Mouse (Mus musculus) MEL-GATA-1-ER (cell line): ENCODE results near the gene Fam83b.
A peak's percentile ranks its signal among the peaks of the same experiment; 100 is the strongest.

ENCODE experiments used
- DNase-seq: peaks from one replicate; pipeline ENCODE4 v3.0.0-alpha.2; 2012; ENCODE audit warnings: low read depth; ENCODE audit errors: extremely low read depth

Gene Fam83b

DNA sequence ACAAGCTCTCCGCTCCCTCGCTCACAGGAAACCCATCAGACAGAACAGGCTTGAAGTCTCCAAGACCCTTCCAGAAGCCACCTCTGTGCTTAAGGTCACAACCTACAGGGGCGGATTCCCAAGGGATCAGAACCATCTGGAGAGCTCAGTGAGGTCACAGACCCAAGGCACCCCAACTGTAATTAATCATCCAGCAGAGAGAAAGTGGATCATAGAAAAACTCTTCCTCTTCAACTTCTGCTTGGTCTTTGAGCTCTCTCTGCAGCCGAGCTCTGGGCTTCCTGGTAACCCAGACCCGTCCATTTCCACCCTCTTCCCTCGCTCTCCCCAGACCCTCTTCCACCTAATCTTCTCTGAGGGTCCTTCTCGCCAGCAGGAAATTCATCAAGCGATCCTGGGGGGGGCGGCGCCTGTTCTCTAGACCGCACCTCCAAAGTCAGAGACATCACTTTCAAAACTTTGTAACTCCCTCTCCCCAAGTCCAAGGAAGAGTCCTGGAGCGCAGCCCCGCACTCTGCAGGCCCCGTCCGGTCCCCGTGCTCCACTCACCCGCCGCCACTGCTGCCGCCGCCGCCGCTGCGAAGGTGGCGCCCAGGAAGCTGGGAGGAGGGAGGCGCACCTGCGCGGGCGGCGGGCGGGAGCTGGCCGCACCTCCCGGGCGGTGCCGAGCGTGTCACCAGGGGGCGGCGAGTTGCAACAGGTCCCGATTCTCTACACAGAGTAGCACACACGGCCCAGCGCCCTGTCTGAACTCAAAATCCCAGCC is at the start of gene Fam83b:
Gene Fam83b (minus strand): TSS at position 602 of the 766 bp plus-strand sequence.
- DNase-seq = no peak

DNA sequence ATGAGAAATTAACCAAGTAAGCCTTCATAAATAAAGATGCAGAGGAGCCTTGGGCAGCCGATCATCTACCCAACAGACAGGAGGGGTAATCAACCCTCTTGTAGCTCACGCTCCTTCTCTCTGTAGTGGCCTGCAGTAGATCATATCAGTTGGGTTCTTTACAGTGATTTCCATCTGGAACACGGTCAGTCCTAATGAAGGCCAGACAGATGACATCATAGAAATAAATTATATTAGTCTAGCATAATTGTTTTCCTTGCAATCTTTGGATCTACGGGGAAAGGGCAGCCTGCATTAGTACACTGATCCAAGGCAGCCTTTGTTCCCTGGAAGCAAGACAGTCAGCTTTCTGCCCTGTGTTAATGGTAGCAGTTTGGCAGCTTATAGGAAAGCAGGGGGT is 47.2 kb upstream of the Fam83b start:
- no peak for DNase-seq

DNA sequence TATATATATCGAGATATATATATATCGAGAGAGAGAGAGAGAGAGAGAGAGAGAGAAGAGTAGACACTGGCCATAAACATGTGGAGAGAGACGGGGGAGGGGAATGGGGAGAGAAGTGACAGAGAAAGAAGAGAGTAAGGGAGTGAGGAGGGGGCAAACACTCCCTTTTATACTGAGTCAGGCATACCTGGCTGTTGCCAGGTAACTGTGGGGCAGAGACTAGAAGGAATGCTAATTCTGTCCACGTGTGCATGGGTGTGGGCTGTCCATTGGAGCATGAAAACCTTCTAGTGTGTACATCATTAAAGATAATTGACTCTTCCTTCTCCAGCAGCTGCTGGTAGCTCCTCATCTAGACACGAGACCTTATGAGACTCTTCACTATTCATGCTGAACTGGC is 36.8 kb upstream of the Fam83b start:
- no peak for DNase-seq

DNA sequence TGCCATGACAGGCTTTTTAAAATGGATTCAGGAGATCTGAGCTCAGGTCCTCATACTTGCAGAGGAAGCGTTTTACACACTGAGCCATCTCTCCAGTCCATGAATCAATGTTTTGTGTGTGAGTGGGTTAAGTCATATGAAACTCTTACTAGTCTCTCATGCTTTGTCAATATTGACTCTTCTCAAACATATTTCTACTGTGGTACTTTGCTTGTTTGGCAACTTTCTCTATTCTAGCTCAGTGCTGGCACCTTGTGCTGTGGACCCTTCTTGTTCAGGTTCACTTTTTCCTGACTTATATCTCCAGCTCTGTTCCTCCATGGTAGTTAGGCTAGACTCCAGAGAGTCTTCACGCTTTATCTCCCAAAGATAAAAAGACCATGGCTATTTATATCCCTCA is 36.0 kb upstream of the Fam83b start:
- DNase-seq = no peak

DNA sequence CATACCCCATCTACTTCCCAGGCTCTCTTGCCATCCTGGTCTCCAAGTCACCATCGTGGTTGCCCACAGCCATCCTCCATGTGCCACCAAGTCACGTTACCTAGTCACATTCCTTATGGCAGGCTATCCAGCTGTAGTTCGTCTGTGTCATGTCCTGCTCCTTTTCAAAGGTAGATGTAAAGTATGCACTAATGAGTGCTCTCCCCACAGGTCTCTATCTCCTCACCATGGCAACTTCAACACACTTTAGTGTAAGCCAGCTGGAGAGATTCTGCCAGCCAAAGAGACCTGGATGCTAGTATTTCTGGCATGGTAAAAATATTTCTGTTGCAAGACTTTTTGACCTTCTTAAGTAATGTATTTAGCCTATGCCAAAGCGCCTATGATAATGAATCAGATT is 30.5 kb upstream of the Fam83b start:
- no peak for DNase-seq

DNA sequence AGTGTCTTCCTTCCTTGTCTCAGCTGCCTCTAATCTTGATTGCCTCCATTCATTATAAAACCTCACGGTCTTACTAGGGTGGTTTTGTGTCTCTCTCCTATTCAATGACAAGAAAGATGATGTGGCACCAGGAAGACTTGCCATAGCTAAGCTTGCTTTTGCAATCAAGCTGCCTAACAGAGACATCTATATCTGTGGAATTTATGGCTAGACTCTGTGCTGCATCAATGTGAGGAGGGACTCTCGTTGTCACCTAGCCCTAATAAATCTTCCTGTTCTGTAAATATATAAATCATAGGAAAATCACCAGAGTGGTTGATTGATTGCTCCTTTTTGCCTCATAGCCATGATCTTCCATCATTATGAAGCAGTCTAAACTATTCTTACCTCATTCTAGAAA is 26.9 kb upstream of the Fam83b start:
- DNase-seq = no peak

DNA sequence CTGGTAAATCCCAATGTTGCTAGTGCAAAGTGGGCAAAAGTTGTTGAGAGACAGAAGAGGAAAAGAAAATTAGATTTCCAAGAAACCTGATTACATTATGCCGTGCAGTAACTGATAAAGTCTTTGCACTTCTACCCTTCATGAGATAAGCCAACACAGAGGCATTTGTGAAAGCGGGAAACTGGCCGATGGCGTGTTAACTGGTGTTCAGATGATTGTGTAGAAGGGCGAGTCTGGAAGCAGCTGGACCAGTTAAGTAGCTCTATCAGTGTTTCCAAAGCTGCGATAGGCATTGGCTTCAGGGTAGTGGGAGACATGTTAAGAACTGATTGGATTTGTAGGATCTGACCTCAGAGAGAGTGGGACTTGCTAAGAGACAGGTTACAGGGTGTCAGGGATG is 17.0 kb upstream of the Fam83b start:
- no peak for DNase-seq

DNA sequence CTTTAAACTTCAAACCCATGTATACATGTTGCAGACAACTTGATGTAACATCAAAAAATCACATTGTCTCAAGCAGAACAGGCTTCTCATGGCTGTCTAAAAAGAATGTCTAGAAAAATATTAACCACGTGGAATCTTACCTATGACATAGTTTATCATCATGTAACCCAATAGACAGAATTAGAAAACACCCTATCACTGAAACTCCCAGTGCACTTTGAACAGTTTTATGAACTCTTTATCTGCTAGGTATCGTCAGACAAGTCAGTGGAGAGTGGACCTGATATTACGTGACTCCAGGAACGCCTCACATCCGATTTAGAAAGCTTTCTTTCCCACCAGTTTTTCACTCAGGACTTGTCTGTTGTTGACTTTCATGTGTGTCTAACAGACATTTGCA is 15.1 kb upstream of the Fam83b start:
- DNase-seq = no peak

DNA sequence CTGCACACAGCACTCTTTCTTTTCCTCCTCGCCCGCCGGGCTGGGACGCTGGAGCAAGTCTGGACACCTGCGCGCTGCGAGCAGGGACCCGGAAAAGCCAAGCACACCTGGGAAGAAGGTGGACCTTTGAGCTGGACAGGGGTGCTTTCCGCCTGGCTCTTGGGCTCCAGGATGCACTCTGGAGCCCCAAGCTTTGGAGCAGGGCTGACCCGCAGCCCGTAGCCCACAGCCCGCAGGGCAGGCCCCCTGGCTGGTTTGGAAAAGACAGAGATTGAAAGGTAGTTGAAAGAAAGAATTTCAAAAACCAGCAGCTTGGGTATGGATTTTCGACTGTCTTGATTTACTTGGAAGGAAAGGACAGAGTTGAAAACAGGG is 352 bp upstream of the Fam83b start:
- no peak for DNase-seq

DNA sequence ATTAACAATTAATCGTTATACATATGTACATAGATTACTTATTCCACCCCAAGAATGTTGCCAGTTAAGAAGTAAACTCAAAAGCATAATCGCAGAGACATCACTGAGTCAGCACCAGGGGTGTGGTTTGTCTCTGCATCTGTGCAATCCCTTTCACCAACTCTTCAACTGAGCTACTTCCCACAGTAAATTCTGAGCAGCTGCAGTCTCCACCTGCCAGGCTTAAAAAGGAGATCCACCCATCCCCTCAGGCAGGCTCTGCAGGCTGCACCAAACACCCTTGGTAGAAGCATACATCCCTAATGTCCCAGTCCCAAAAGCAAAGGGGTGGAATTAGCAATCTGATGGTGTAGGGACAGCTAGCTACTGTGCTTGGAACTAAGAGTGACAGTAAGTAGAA is 1.3 kb downstream of the Fam83b start:
- no peak for DNase-seq

DNA sequence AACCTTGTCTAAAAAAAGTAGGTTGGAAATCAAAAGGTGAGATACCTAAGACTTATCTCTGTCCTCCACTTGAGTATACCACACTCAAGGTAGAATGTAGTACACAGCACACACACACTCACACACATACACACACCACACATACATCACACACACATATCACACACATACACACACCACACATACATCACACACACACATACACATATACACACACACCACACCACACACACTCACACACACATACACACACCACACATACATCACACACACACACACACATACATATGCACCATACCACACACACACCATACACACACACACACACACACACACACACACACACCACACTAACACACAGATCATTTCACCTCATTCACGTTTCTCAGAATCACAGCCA is 2.8 kb downstream of the Fam83b start:
- DNase-seq = no peak

DNA sequence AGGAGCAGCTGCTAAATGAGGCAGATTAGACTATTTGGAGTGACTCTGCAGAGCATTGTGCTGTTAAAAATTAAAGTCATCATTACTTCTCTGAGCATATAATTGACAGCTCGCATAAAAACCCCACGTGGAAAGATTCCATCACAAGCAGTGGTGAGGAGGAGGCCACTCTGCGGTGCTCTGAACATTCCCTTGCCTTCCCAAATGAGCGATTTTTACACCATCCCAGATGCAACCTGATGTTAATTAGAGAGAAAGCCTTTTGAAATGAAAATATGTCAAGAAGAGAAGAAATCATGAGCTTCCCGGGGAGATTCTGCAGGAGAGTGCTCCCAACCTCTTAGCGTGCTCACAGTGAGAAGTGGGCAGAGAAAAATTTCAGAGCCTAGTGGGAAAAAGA is 4.1 kb downstream of the Fam83b start:
- DNase-seq = no peak

DNA sequence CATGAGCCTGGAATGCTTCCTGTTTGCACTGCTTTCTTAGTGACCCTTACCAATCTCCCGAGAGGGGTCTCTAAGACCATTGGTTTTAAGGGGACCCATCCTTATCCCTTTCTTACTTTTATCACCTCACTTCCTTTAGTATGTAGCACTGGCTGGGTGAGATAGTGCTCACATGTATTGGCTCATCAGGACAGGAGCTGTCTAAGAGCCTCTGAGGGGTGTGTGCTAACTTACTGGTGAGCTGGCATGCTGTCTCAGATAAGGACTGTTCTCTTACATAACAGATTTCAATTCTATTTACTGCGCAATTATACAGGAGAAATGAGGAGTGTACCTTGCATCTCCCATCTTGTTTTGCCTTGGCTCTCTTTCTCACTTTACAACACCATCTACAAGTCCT is 7.7 kb downstream of the Fam83b start:
- DNase-seq = peak; percentile 29

DNA sequence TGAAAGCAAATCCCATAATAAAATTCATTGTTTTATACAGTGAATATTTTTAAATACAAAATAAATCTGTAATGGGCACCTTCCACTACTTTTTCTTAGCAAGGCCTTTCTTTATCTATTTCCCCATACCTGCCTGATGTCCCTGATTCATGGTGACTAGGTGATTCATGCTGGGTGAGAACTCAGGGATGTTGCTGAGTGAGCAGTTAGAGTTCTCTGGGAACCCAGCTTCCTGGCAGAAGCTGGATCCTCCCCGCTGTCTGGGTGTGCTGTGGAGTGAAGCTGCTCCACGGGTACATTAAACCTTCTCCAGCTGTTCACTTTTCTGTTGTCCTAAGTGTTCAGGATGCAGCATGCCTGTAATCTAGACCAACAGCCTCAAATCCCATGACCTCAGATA is 13.2 kb downstream of the Fam83b start:
- no peak for DNase-seq

DNA sequence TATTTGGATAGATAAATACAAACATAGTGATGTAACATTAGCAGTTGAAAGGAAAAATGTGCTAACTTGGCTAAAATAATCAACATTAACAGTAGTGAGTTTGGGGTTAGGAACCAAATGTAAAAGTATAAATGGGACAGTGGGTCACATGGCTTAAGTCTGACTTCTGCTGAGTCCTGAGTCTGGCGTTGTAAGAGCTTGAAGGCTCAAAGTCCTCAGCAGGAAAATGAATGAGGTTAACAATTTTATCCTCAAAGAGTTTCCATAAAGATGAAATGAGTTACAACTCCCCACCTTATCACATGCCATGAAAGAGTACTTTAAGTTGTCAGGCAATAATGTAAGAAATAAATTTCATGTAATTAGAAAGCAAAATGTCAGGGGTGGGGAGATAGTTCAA is 13.8 kb downstream of the Fam83b start:
- no peak for DNase-seq

DNA sequence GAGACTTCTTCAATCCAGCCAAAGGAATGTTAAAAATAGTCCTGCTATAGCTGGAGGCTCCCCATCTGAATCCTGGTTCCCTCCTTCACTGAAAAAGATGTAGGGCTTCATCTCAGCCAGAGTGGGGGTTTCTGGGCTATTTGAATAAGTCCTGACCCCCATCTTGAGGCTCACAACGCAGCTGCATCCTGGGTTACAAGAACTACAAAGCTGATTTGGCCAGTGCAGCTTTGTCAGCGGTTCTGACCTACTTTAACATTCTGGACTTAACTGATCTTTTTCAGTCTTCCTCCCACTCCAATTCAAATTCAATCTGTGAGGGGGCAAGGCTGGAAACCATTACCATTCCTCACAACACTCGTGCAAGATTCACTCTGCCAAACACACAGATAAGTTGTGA is 20.2 kb downstream of the Fam83b start:
- no peak for DNase-seq

DNA sequence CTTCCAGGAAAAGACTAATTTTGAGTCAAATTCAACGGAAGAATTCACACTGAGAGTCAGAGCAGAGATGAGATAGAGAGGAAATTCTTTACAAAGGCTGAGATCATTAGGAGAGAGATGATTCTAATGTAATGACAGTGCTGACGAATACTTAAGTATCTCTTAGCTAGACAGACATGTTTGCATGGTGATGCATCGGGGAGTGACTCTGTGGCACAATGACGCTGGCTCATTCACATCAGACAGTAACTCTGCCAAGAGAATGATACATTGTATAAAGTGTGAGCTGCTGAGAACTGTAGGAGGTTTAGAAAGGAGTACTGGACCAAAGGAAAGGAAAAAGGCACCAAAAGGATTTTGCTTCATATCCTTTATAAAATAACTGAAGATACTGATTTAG is 26.2 kb downstream of the Fam83b start:
- no peak for DNase-seq

DNA sequence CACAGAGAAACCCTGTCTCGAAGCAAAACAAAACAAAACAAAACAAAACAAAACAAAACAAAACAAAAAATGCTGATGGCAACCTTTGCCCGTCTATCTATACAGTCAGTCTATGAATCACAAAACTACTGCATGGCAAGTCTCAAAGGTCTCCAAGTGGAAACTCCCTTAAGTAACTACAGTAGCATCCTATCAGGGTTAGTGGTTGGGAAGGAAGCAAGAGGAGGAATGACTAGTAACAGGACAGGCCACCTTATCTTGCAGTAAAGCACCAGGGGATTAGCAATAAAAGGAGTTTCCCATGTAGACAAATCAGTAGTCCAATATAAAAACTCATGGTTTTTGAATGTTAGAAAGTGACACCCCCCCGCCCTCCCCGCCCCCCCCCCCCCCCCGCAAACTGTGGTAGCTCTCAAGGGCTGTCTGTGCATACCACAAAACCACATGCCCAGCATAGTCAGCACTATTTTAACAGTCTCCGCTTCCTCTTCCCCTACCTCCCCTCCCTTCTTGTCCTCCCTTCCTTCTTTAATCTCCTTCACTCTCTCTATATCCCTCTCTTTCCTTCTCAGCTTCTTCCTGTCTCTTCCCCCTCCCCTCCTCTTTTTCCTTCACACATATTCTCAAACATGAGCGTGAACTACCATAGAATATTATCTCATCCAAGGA is 26.8 kb downstream of the Fam83b start:
- no peak for DNase-seq

DNA sequence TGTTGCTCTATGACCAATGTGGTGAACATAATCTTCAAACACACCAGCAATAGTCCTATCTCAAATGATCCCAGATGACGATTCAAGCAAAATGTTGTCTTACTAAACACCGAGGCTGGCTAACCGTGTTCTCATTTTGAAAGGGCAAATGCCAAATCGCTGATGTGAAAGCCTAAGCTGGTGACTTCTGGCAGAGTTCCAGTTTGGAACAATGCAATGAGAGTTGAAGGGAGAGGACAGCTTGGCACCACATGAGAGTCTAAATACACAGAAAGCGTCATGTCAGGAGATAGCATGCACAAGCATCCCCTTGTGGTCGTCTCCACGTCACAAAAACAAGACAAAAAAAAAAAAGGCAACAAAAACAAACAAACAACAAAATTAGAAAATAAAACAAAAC is 27.6 kb downstream of the Fam83b start:
- DNase-seq = no peak

DNA sequence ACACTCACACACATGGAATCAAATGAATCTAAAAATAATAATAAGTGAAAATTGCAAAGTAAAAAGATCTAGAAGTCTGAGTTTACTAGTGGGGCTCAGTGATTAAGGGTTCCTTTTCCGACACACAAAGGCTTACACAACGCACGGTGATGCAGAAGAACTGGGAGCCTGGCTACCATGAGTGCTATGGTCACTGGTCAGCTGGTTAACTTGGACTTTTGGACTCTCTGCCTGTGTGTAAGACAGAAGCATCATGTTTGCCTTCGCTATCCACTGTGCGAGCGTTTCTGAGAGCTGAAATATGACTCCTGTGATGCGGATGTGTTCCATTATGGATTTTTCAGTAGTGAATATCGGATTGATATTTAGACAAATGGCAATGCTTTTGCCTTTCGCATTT is 30.9 kb downstream of the Fam83b start:
- no peak for DNase-seq

DNA sequence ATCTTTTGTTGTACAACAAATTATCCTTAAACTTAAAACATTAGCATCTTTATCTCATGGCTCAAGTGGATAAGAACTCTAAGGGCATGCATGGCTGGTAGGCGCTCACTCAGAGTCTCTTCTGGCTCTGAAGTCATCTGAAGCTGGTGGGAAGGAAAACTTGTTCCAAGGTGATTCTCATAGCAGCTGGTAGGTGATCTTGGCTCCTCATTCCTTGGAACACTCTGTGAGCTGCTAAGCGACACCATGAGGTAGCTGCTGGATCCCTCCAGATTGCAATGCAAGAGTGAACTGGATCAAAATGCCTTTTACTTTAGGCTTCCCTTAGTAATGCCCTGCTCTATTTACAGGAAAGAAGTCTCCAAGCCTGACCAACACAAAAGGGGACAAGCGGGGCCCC is 34.5 kb downstream of the Fam83b start:
- no peak for DNase-seq

DNA sequence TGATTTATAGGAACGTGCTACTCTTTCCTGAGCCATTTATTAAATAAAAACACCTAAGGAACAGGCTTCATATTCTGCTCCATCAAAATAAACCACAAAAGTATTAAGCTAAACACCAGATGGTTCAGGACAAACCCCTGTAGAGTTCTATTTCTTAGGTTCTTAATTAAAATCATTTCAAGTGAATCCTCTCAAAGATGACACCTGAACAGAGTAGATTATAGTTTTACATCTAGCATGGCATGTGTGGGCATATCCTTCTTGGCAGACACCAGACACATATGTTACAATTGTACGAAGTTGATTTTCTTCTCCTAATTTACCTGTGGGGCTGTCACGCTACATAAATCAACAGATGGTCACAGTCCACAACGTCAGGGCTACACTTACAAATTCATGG is 35.5 kb downstream of the Fam83b start:
- DNase-seq = no peak

DNA sequence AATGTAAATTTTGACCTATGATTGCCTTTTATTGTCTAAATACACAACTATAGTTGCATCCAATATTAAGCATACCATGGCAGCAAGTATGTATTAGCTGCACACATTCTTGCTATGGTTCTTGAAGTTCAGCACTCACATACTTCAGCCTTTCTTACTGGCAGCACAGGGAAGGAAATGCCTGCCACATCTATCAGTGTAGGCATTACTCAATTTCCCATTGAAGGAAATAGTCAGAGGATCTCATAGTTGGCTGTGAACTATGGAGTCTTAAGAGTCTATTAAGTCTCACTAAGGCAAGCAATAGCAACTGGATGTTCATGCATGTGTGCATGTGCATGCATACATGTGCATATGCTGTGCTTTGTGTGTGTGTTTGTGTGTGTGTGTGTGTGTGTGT is 41.3 kb downstream of the Fam83b start:
- no peak for DNase-seq
